Mouse (Mus musculus) c-Kit-negative CD71-positive TER-119-positive erythroid progenitor cells, embryonic 14.5 days (primary cell): Measurements from ENCODE around the gene Hdgfl1.

Experiments
- DNase-seq: peaks from one replicate; pipeline ENCODE4 v3.0.0-alpha.2; 2013; ENCODE audit warnings: low read depth, low spot score

The Hdgfl1 gene

GRCm38 (mm10) chr13:26769955-26770354 is at the start of gene Hdgfl1:
TSS of gene Hdgfl1 (minus strand) at chr13:26770165.
- DNase-seq: no peak

GRCm38 (mm10) chr13:26795460-26795859 is 25.5 kb upstream of the Hdgfl1 start:
- DNase-seq: no peak

GRCm38 (mm10) chr13:26769424-26769823 is 541 bp downstream of the Hdgfl1 start:
- no peak for DNase-seq

GRCm38 (mm10) chr13:26761966-26762803 is 7.8 kb downstream of the Hdgfl1 start:
- no peak for DNase-seq

- no peak for DNase-seq
These were observed 17.1 kb downstream of the Hdgfl1 start for GRCm38 (mm10) chr13:26752863-26753262.

- DNase-seq: no peak
These were observed 17.6 kb downstream of the Hdgfl1 start for GRCm38 (mm10) chr13:26752414-26752813.

- DNase-seq: no peak
These were observed 24.1 kb downstream of the Hdgfl1 start for GRCm38 (mm10) chr13:26745760-26746457.

GRCm38 (mm10) chr13:26745059-26745759 is 24.8 kb downstream of the Hdgfl1 start:
- DNase-seq: no peak

GRCm38 (mm10) chr13:26744068-26744467 is 25.9 kb downstream of the Hdgfl1 start:
- DNase-seq: no peak

GRCm38 (mm10) chr13:26734981-26735380 is 35.0 kb downstream of the Hdgfl1 start:
- DNase-seq: no peak

- DNase-seq: no peak
These were observed 45.7 kb downstream of the Hdgfl1 start for GRCm38 (mm10) chr13:26724250-26724649.

GRCm38 (mm10) chr13:26721333-26721732 is 48.6 kb downstream of the Hdgfl1 start:
- no peak for DNase-seq

- no peak for DNase-seq
These were observed 49.0 kb downstream of the Hdgfl1 start for GRCm38 (mm10) chr13:26720917-26721316.

GRCm38 (mm10) chr13:26719146-26719715 is 50.7 kb downstream of the Hdgfl1 start:
- no peak for DNase-seq
